Mouse (Mus musculus): ENCODE measurements around the gene Ccdc155.

Gene Ccdc155

GRCm38 (mm10) chr7:45226421-45226820 is 21.7 kb upstream of the Ccdc155 start:
- in situ Hi-C loops (cut with MboI) = no loop called here

- in situ Hi-C loops (cut with MboI) = no loop called here
Measured at GRCm38 (mm10) chr7:45224826-45225225, 20.1 kb upstream of the Ccdc155 start.

GRCm38 (mm10) chr7:45221680-45222079 is 17.0 kb upstream of the Ccdc155 start:
- in situ Hi-C loops (cut with MboI) = no loop called here

- in situ Hi-C loops (cut with MboI) = no loop called here
Measured at GRCm38 (mm10) chr7:45216442-45217183, 11.9 kb upstream of the Ccdc155 start.

- in situ Hi-C loops (cut with MboI) = no loop called here
Measured at GRCm38 (mm10) chr7:45215673-45216441, 11.2 kb upstream of the Ccdc155 start, which contains the start of gene Tead2. Gene Tead2, plus strand, starts transcription at chr7:45215753.

GRCm38 (mm10) chr7:45213708-45214107 is 9.0 kb upstream of the Ccdc155 start:
- in situ Hi-C loops (cut with MboI) = no loop called here

GRCm38 (mm10) chr7:45212356-45212755 is 7.7 kb upstream of the Ccdc155 start:
- in situ Hi-C loops (cut with MboI) = no loop called here

GRCm38 (mm10) chr7:45211851-45212251 is 7.2 kb upstream of the Ccdc155 start, which contains the start of gene Dkkl1:
Gene Dkkl1, minus strand, starts transcription at chr7:45212147.
- in situ Hi-C loops (cut with MboI) = no loop called here

- in situ Hi-C loops (cut with MboI) = no loop called here
Measured at GRCm38 (mm10) chr7:45211070-45211469, 6.4 kb upstream of the Ccdc155 start.

- in situ Hi-C loops (cut with MboI) = no loop called here
Measured at GRCm38 (mm10) chr7:45208260-45208659, 3.6 kb upstream of the Ccdc155 start.

GRCm38 (mm10) chr7:45202654-45203053 is 2.0 kb downstream of the Ccdc155 start:
- in situ Hi-C loops (cut with MboI) = no loop called here

GRCm38 (mm10) chr7:45198961-45199360 is 5.7 kb downstream of the Ccdc155 start:
- in situ Hi-C loops (cut with MboI) = no loop called here

GRCm38 (mm10) chr7:45198435-45198834 is 6.3 kb downstream of the Ccdc155 start:
- in situ Hi-C loops (cut with MboI) = no loop called here

GRCm38 (mm10) chr7:45196994-45197393 is 7.7 kb downstream of the Ccdc155 start:
- in situ Hi-C loops (cut with MboI) = no loop called here

- in situ Hi-C loops (cut with MboI) = no loop called here
Measured at GRCm38 (mm10) chr7:45196176-45196535, 8.5 kb downstream of the Ccdc155 start.

- in situ Hi-C loops (cut with MboI) = no loop called here
Measured at GRCm38 (mm10) chr7:45195341-45196175, 9.1 kb downstream of the Ccdc155 start.

- in situ Hi-C loops (cut with MboI) = no loop called here
Measured at GRCm38 (mm10) chr7:45193871-45194785, 10.6 kb downstream of the Ccdc155 start.

GRCm38 (mm10) chr7:45193406-45193805 is 11.3 kb downstream of the Ccdc155 start:
- in situ Hi-C loops (cut with MboI) = no loop called here

GRCm38 (mm10) chr7:45192585-45193310 is 11.9 kb downstream of the Ccdc155 start:
- in situ Hi-C loops (cut with MboI) = no loop called here

GRCm38 (mm10) chr7:45191803-45192363 is 12.8 kb downstream of the Ccdc155 start:
- in situ Hi-C loops (cut with MboI) = no loop called here

All from mature B cell (primary cell).